Mouse (Mus musculus): ENCODE results near the gene Gzmm.
A peak's percentile ranks its signal among the peaks of the same experiment; 100 is the strongest.

Gene Gzmm

GRCm38 (mm10) chr10:79704065-79704969, 15.5 kb downstream of the Gzmm start, which contains the start of gene Bsg:
Bsg (plus strand) TSS chr10:79704491.
- peak; percentile 98 to 100 for DNase-seq

GRCm38 (mm10) chr10:79704970-79705360, 16.1 kb downstream of the Gzmm start:
- DNase-seq = no peak

- DNase-seq = no peak
Measured at GRCm38 (mm10) chr10:79705951-79706350, 17.1 kb downstream of the Gzmm start.

- DNase-seq = peak; percentile 53 to 54
Measured at GRCm38 (mm10) chr10:79706406-79707094, 17.7 kb downstream of the Gzmm start.

GRCm38 (mm10) chr10:79707162-79707561, 18.3 kb downstream of the Gzmm start:
- peak; percentile 68 to 75 for DNase-seq

- DNase-seq = no peak
Measured at GRCm38 (mm10) chr10:79707759-79708158, 18.9 kb downstream of the Gzmm start.

GRCm38 (mm10) chr10:79708668-79709067, 19.8 kb downstream of the Gzmm start:
- DNase-seq = no peak

GRCm38 (mm10) chr10:79709307-79709706, 20.5 kb downstream of the Gzmm start:
- DNase-seq = no peak

GRCm38 (mm10) chr10:79712029-79712428, 23.2 kb downstream of the Gzmm start:
- DNase-seq = no peak

GRCm38 (mm10) chr10:79712499-79713126, 23.8 kb downstream of the Gzmm start:
- DNase-seq = peak; percentile 86

GRCm38 (mm10) chr10:79713163-79713562, 24.3 kb downstream of the Gzmm start:
- no peak for DNase-seq

GRCm38 (mm10) chr10:79714996-79715395, 26.2 kb downstream of the Gzmm start:
- no peak for DNase-seq

GRCm38 (mm10) chr10:79716254-79716987, 27.6 kb downstream of the Gzmm start, which contains the start of gene Hcn2:
Hcn2 (plus strand) TSS chr10:79716634.
- peak; percentile 52 to 65 for DNase-seq

GRCm38 (mm10) chr10:79716988-79717355, 28.2 kb downstream of the Gzmm start:
- peak; percentile 59 to 72 for DNase-seq

GRCm38 (mm10) chr10:79717640-79718357, 29.0 kb downstream of the Gzmm start:
- peak; percentile 51 to 58 for DNase-seq

- DNase-seq = no peak
Measured at GRCm38 (mm10) chr10:79721089-79721488, 32.3 kb downstream of the Gzmm start.

GRCm38 (mm10) chr10:79723047-79723446, 34.2 kb downstream of the Gzmm start:
- DNase-seq = no peak

GRCm38 (mm10) chr10:79723692-79724091, 34.9 kb downstream of the Gzmm start:
- no peak for DNase-seq

- DNase-seq = peak; percentile 53 to 66
Measured at GRCm38 (mm10) chr10:79726090-79726489, 37.3 kb downstream of the Gzmm start.

- DNase-seq = no peak
Measured at GRCm38 (mm10) chr10:79728323-79729249, 39.8 kb downstream of the Gzmm start.
